In the genomic region with DNA sequence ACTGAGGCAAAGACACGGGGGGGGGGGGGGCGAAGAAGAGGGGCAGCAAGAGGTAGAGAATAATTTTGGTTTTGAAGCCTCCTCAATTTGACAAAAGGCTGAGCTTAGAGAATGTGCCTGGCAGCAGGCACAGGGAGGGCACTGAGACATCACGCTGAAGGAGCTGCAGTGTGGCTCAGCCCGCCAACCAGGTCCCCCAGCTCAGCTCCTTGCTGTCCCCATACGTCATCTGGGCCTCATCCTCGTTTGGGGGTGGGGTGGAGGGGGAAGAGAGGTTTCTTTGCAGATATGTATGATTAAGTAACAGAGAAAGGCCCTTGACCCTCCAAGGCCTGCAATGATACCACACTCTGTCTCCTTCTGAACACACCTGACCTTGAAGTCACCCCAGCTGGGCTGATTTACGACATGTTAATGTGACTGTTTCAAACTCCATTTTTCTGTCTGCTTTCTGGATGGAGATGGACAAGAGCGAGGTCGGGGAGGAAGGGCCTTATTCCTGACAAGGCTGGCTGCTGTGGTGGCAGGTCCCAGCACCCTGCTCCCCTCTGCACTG, we compare ENCODE assay signal across 9 mouse cellular contexts. TPM values are rescaled to one million over a fixed set of nuclear protein-coding genes. Genes with fewer than 3 reads are reported as not detected.
DNase-seq lines count a peak whose midpoint lies in the region; ATAC-seq lines count a peak whose summit lies in the region.
"Had no signal": no experiment of that assay in that cellular context is flagged by ENCODE, and none has a peak within 500 bp of the region (broad histone marks: within the 10 kb centered on the region; RNA-seq: fewer than 3 reads in every experiment).

No protein-coding gene starts in this region.

- no peak overlapping the region for H3K4me3 ChIP-seq in kidney, embryonic 14.5 days (ENCODE audit: low read length)
- no peak overlapping the region for H3K4me3 ChIP-seq in embryonic facial prominence, embryonic 11.5 days (ENCODE audit: low read depth, low read length)
- no peak overlapping the region for H3K4me3 ChIP-seq in limb, embryonic 15.5 days
- H3K4me3 ChIP-seq: liver, embryonic 15.5 days had no signal

- no peak overlapping the region for H3K4me2 ChIP-seq in kidney, embryonic 14.5 days (replicated peaks; ENCODE audit: low read depth, low read length)
- H3K4me2 ChIP-seq in embryonic facial prominence, embryonic 11.5 days (ENCODE audit: low read depth, low read length): no peak overlapping the region
- no peak overlapping the region for H3K4me2 ChIP-seq in limb, embryonic 15.5 days
- H3K4me2 ChIP-seq: liver, embryonic 15.5 days had no signal

- peaks cover 31% of the 10 kb centered on the region for H3K4me1 ChIP-seq in kidney, embryonic 14.5 days (ENCODE audit: control insufficient read depth, insufficient read depth, low read length)
- H3K4me1 ChIP-seq in embryonic facial prominence, embryonic 11.5 days (ENCODE audit: control insufficient read depth, insufficient read depth, low read length): peaks cover 10% of the 10 kb centered on the region
- peaks cover 35% of the 10 kb centered on the region for H3K4me1 ChIP-seq in limb, embryonic 15.5 days

- no peaks in the 10 kb centered on the region for H3K27me3 ChIP-seq in kidney, embryonic 14.5 days (ENCODE audit: control insufficient read depth, insufficient read depth, low read length)
- H3K27me3 ChIP-seq in embryonic facial prominence, embryonic 11.5 days (ENCODE audit: control insufficient read depth, insufficient read depth, low read length): no peaks in the 10 kb centered on the region
- no peaks in the 10 kb centered on the region for H3K27me3 ChIP-seq in limb, embryonic 15.5 days
- H3K27me3 ChIP-seq: liver, embryonic 15.5 days; Patski had no signal

- peak; percentile 32; the same call in 1 of the 2 replicates for ATAC-seq in kidney, embryonic 14.5 days (ENCODE audit: low FRiP score, low TSS enrichment)
- no peak for ATAC-seq in embryonic facial prominence, embryonic 11.5 days (replicated peaks; ENCODE audit: insufficient number of reproducible peaks, low FRiP score, low TSS enrichment, low read depth)
- no peak for ATAC-seq in limb, embryonic 15.5 days (ENCODE audit: insufficient number of reproducible peaks, low FRiP score, low TSS enrichment, low read depth)

- H3K9me3 ChIP-seq in kidney, embryonic 14.5 days (ENCODE audit: control insufficient read depth, low read length): no peaks in the 10 kb centered on the region
- H3K9me3 ChIP-seq in embryonic facial prominence, embryonic 11.5 days (replicated peaks; ENCODE audit: control insufficient read depth, low read length): no peaks in the 10 kb centered on the region
- H3K9me3 ChIP-seq in limb, embryonic 15.5 days: no peaks in the 10 kb centered on the region
- H3K9me3 ChIP-seq: liver, embryonic 15.5 days had no signal

- H3K36me3 ChIP-seq in kidney, embryonic 14.5 days (ENCODE audit: control insufficient read depth, insufficient read depth, low read length): no peaks in the 10 kb centered on the region
- no peaks in the 10 kb centered on the region for H3K36me3 ChIP-seq in embryonic facial prominence, embryonic 11.5 days (replicated peaks; ENCODE audit: control insufficient read depth, insufficient read depth, low read depth, low read length)
- no peaks in the 10 kb centered on the region for H3K36me3 ChIP-seq in limb, embryonic 15.5 days
- H3K36me3 ChIP-seq: liver, embryonic 15.5 days had no signal

- H3K27ac ChIP-seq in kidney, embryonic 14.5 days (ENCODE audit: low read depth, low read length): peak overlapping the region; percentile 44; the same call in 1 of the 2 replicates
- H3K27ac ChIP-seq in embryonic facial prominence, embryonic 11.5 days (replicated peaks; ENCODE audit: low read depth, low read length): peak overlapping the region; percentile 48; the same call in 1 of the 2 replicates
- peak overlapping the region; percentile 67; the same call in 1 of the 2 replicates for H3K27ac ChIP-seq in limb, embryonic 15.5 days

- DNase-seq in kidney, adult 9 months: no peak
- peak; percentile 37 for DNase-seq in MN1 (ENCODE audit: low spot score)
- no peak for DNase-seq in embryonic facial prominence, embryonic 11.5 days (ENCODE audit: low spot score)
- DNase-seq in B cell, adult 2 months: no peak
- no peak for DNase-seq in cerebellum, adult 11 months

- no peak overlapping the region for H3K9ac ChIP-seq in kidney, embryonic 14.5 days (ENCODE audit: low read depth, low read length)
- no peak overlapping the region; the same call in 1 of the 2 replicates for H3K9ac ChIP-seq in embryonic facial prominence, embryonic 11.5 days (replicated peaks; ENCODE audit: low read length)
- H3K9ac ChIP-seq in limb, embryonic 15.5 days: no peak overlapping the region
- H3K9ac ChIP-seq: liver, embryonic 15.5 days had no signal

- 27% methylated on average over 8 of the region's 9 CpGs for WGBS in kidney, embryonic 14.5 days
- WGBS in embryonic facial prominence, embryonic 11.5 days: 49% methylated on average over 9 of the region's 9 CpGs
- WGBS in limb, embryonic 15.5 days: 39% methylated on average over 9 of the region's 9 CpGs

RNA-seq across cellular contexts. Expression of a gene that starts 28.9 kb away (rescaled TPM):
- polyA plus RNA-seq in kidney, embryonic 14.5 days (2014; fragmentation: Nextera tagmentation; extraction: Ambion mirVana): 15.2 and 16.2 TPM in 2 replicates
- polyA plus RNA-seq in embryonic facial prominence, embryonic 11.5 days (2014; fragmentation: Nextera tagmentation; extraction: Ambion mirVana): 23.7 and 26.7 TPM in 2 replicates
- 9.7 and 9.8 TPM in 2 replicates for polyA plus RNA-seq in limb, embryonic 15.5 days (2015; fragmentation: Nextera tagmentation; extraction: Ambion mirVana)
